Mouse (Mus musculus) limb, embryonic 12.5 days (tissue): ENCODE results near the gene Stk10. TPM values are rescaled to one million over a fixed set of nuclear protein-coding genes. Genes with fewer than 3 reads are reported as not detected.
A peak's percentile ranks its signal among the peaks of the same experiment; 100 is the strongest.

ENCODE experiments used
- ATAC-seq: fragments of 200-750 bp; cut with Nextera tagmentation; 2 replicates; pipeline ENCODE4 v1.8.0; 2017; ENCODE audit warnings: low read depth, moderate TSS enrichment; ENCODE audit not compliant: insufficient number of reproducible peaks, insufficient read depth, low FRiP score, low TSS enrichment
- H3K27ac ChIP-seq: fragments of 300-500 bp; sonication (generic); 2 replicates; pipeline ENCODE4 v1.5.1; 2016; ENCODE audit warnings: mild to moderate bottlenecking, moderate library complexity
- H3K27me3 ChIP-seq: fragments of 300-500 bp; sonication (generic); 2 replicates; pipeline ENCODE4 v1.6.1; 2016; ENCODE audit warnings: mild to moderate bottlenecking, moderate library complexity
- H3K36me3 ChIP-seq: fragments of 300-500 bp; sonication (generic); 2 replicates; pipeline ENCODE4 v1.6.1; 2016; ENCODE audit warnings: mild to moderate bottlenecking, moderate library complexity
- H3K4me1 ChIP-seq: fragments of 300-500 bp; sonication (generic); replicated peaks from 2 replicates; pipeline ENCODE4 v1.6.1; 2016
- H3K4me2 ChIP-seq: fragments of 300-500 bp; sonication (generic); 2 replicates; pipeline ENCODE4 v1.6.1; 2016; ENCODE audit warnings: mild to moderate bottlenecking, moderate library complexity
- H3K4me3 ChIP-seq: fragments of 300-500 bp; sonication (generic); replicated peaks from 2 replicates; pipeline ENCODE4 v1.5.1; 2016; ENCODE audit warnings: mild to moderate bottlenecking
- H3K9ac ChIP-seq: fragments of 300-500 bp; sonication (generic); replicated peaks from 2 replicates; pipeline ENCODE4 v1.6.1; 2016; ENCODE audit warnings: mild to moderate bottlenecking, moderate library complexity
- H3K9me3 ChIP-seq: fragments of 300-500 bp; sonication (generic); 2 replicates; pipeline ENCODE4 v1.6.1; 2016; ENCODE audit warnings: mild to moderate bottlenecking, moderate library complexity
- WGBS: fragments of 180-500 bp; shearing (Covaris S2); methylation state at CpG from one replicate; pipeline ENCODE4 v1.1.7; 2016; 5-methylcytosine and 5-hydroxymethylcytosine counted together
- polyA plus RNA-seq: library from polyadenylated mRNA; unstranded; fragments of >200 nt; fragmentation: Nextera tagmentation; extraction: Ambion mirVana; gene quantifications from 2 replicates; pipeline ENCODE4 v1.2.1, GENCODE M21; 2016

Gene Stk10
- 2.4 and 2.6 TPM in 2 replicates for polyA plus RNA-seq

DNA sequence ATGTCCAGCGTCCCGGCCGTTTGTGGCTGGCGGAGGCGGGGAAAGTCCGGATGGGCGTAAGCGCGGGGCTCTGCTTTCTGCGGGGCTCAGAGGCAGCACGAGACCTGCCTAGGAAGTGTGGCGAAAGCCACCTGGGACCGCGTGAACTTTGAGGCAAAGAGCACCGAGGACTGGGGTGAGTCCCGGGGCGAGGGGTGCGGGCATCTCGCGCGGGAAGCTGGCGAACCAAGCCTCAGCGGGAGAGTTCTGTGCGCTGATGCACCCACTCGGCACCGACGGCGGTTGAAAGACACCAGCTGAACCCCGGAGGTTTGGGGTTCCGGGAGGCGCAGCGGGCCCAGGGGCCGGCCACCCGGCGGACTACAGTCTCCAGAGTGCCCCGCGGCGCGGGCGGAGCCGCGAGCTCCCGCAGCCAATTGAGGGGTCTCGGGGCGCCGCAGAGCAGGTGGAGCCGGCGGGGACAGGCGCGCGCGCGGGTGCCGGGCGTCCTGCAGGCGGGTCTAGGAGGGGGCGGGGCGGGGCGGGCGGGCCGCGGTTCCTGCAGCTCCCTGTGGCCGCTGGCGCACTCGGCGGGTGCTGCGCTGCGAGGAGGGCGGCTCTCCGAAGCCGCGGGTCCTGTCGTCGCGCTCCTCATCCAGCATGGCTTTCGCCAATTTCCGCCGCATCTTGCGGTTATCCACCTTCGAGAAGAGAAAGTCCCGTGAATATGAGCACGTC is at the start of gene Stk10:
TSS of gene Stk10 (plus strand) at position 541 of the 717 bp plus-strand sequence.
- H3K9ac ChIP-seq: peak within 1 kb of the TSS; percentile 67
- H3K9me3 ChIP-seq: no peaks in the 10 kb centered on the region
- peak; percentile 93 for ATAC-seq
- WGBS: under 1% methylated on average over 78 of the region's 82 CpGs
- no peaks in the 10 kb centered on the region for H3K36me3 ChIP-seq
- peak within 1 kb of the TSS; percentile 97 for H3K4me2 ChIP-seq
- peak within 1 kb of the TSS; percentile 71 for H3K4me3 ChIP-seq
- no peak within 1 kb of the TSS for H3K27ac ChIP-seq
- peaks cover 14% of the 10 kb centered on the region; the same call in 1 of the 2 replicates for H3K4me1 ChIP-seq
- peaks cover 43% of the 10 kb centered on the region for H3K27me3 ChIP-seq

DNA sequence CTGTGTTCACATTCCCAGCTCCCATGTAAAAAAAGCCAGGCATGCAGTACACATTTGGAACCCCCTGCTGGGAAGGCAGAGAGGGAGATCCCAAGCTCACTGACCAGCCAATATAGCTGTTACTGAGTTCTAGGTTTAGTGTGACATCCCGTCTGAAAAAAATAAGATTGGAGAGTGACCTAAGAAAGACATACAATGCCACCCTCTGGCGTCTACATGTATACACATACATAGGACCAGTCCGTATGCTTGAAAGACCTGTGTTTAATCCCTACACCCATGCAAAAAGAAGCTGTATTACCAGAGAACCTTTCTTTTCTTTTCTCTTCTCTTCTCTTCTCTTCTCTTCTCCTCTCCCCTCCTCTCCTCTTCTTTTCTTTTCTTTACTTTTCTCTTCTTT is 47.8 kb upstream of the Stk10 start:
- no peak for ATAC-seq
- H3K4me3 ChIP-seq: no peak overlapping the region
- no peak overlapping the region for H3K27ac ChIP-seq
- peaks cover 21% of the 10 kb centered on the region for H3K4me1 ChIP-seq
- no peak overlapping the region for H3K9ac ChIP-seq
- peaks cover 10% of the 10 kb centered on the region for H3K36me3 ChIP-seq
- H3K27me3 ChIP-seq: no peaks in the 10 kb centered on the region
- H3K4me2 ChIP-seq: no peak overlapping the region
- no peaks in the 10 kb centered on the region for H3K9me3 ChIP-seq
- 65% methylated on average over 3 of the region's 3 CpGs for WGBS

DNA sequence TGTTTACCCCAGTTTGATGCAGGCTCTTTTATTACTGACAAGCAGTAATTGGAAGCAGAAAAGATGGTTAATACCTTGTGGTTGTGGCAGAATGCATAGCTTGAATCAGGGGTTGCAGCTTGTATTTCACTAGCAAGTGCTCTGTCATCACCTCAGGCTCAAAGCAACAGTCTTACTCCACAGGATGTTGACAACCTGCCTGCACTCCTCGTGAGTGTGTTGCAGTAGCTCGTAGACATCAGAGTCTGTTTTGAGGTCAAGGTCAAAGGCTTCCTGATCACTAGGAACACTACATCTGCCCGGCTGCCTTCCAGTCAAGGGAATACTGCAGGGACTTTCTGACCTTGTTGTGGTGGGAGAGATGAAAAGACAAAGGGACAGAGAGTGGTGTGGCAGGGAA is 46.5 kb upstream of the Stk10 start:
- Histone ChIP-seq H3K9me3 (no peaks in the 10 kb centered on the region), H3K27ac (no peak overlapping the region), H3K27me3 (no peaks in the 10 kb centered on the region), H3K9ac (no peak overlapping the region), H3K36me3 (peaks cover 10% of the 10 kb centered on the region), H3K4me2 (no peak overlapping the region), H3K4me1 (peaks cover 26% of the 10 kb centered on the region), H3K4me3 (no peak overlapping the region)
- 30% methylated on average over 3 of the region's 3 CpGs for WGBS
- no peak for ATAC-seq

DNA sequence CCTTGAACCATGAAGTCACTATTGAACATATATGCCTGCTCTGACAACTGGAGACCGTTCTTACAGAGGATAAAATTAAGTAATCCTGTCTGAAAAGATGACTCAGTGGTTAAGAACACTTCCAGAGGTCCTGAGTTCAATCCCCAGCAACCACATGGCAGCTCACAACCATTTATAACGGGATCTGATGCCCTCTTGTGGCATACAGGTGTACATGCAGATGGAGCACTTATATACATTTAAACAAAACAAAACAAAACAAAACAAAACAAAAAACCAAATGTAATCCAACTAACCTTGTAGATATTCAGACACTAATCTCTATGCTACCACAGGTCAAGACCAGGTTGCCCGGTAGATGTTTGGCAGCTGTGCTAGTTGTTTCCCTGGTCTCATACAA is 45.6 kb upstream of the Stk10 start:
- H3K9ac ChIP-seq: no peak overlapping the region
- H3K27ac ChIP-seq: no peak overlapping the region
- 94% methylated on average over 3 of the region's 3 CpGs for WGBS
- peaks cover 10% of the 10 kb centered on the region for H3K36me3 ChIP-seq
- no peak for ATAC-seq
- peaks cover 22% of the 10 kb centered on the region for H3K4me1 ChIP-seq
- no peaks in the 10 kb centered on the region for H3K27me3 ChIP-seq
- no peak overlapping the region for H3K4me3 ChIP-seq
- H3K4me2 ChIP-seq: no peak overlapping the region
- no peaks in the 10 kb centered on the region for H3K9me3 ChIP-seq

DNA sequence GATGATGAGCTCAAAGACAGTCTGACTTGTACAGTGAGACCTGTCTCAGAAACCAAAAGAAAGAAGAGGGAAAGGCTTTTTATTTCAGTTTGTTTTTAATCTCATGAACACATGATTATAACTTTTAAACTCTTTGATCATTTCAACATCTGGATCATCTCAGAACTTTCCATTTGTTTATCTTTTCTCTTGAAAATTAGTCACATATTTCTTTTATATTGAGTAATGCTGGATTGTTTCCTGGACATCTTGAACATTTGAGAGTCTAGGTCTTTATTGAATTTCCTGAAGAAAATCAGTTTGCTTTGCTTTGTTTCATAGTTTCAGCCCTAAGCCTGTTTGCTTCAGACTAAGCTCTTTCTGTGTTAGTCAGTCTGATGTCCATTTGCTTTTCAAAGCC is 44.8 kb upstream of the Stk10 start:
- no peak for ATAC-seq
- H3K27ac ChIP-seq: no peak overlapping the region
- peaks cover 10% of the 10 kb centered on the region for H3K36me3 ChIP-seq
- H3K9ac ChIP-seq: no peak overlapping the region
- no peaks in the 10 kb centered on the region for H3K27me3 ChIP-seq
- H3K9me3 ChIP-seq: no peaks in the 10 kb centered on the region
- no peak overlapping the region for H3K4me3 ChIP-seq
- H3K4me1 ChIP-seq: peaks cover 21% of the 10 kb centered on the region
- H3K4me2 ChIP-seq: no peak overlapping the region

DNA sequence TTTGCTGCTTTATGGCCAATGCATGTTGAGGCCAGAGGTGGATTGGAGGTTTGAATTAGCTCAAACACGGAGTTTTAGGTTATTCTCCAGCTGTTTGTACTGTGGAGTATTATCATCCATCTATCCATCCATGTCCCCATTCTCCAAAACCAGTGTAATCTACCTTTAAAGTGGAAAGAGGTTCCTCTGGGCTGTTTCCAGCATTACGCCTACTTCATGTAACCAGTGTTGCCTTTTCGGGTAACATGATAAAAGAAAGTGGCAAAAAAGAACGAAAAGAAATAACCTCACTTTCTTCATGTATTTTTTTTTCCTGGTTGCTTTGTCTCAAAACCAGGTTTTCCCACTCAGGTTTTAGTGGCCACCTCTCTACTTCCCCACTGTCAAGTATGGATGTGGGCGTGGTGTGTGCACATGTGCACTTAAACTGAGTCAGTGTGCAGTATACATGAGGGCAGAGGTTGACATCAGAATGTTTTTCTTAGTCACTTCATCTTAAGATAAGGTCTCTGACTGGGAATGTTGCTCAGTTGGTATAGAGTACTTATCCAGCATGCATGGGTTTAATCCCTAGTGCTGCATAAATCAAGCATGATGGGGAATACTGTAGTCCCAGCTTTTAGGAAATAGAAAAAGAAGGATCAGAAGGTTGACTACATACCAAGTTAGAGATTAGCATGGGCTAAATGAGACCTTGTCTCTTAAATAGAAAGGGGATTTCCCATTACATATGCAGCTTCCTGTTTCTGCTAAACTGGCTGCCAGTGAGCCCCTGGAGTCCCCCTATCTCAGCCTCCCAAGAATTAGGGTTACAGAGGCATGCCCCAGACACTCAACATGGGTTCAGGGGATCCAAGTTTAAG is 44.1 kb upstream of the Stk10 start:
- H3K27me3 ChIP-seq: no peaks in the 10 kb centered on the region
- WGBS: 80% methylated on average over 5 of the region's 5 CpGs
- H3K36me3 ChIP-seq: peaks cover 10% of the 10 kb centered on the region
- H3K4me3 ChIP-seq: no peak overlapping the region
- peaks cover 25% of the 10 kb centered on the region for H3K4me1 ChIP-seq
- no peak overlapping the region for H3K4me2 ChIP-seq
- no peak for ATAC-seq
- H3K9ac ChIP-seq: no peak overlapping the region
- H3K27ac ChIP-seq: no peak overlapping the region
- H3K9me3 ChIP-seq: no peaks in the 10 kb centered on the region

DNA sequence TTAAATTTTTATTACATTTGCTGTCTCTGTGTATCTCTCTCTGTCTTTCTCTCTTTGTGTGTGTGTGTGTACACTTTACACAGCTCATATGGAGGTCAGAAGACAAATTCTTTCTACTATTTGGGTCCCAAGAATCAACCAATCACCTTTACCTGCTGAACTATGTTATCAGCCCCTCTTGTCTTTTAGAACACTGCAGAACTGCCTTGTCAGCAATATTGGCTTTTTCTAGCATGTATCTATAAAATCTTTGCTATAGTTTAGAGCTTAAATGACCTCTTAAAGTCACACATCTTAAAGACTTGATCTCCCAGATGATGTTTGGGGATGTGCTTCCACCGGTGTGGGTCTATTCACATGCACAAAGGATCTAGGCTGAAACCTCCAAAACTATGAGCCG is 42.0 kb upstream of the Stk10 start:
- 99% methylated on average over 2 of the region's 2 CpGs for WGBS
- ATAC-seq: no peak

DNA sequence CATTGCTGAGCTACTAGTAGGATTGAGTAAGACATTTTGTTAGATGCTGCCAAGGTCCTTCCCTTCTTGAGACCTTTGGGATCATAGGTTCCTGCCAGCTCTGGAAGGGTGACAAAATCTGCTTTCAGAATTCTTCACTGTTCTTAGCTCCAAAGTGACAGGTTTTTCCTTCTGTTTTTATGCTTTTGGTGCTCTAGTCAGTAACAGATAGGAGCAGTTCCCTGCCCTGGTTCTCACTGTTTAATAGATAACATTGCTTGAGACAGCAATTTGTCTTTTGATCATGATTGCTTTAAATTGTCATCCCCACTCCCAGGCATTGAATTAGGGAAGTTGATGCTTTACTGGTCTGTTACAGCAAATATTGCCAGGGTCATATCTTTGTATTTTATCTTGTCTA is 39.8 kb upstream of the Stk10 start:
- H3K9me3 ChIP-seq: no peaks in the 10 kb centered on the region
- H3K4me1 ChIP-seq: peaks cover 25% of the 10 kb centered on the region
- H3K27me3 ChIP-seq: no peaks in the 10 kb centered on the region
- no peak overlapping the region for H3K27ac ChIP-seq
- H3K9ac ChIP-seq: no peak overlapping the region
- no peak overlapping the region for H3K4me3 ChIP-seq
- H3K4me2 ChIP-seq: no peak overlapping the region
- ATAC-seq: no peak
- no peaks in the 10 kb centered on the region for H3K36me3 ChIP-seq

More for the DNA sequence above, 42.0 kb upstream of the Stk10 start:
- Histone ChIP-seq H3K27me3 (no peaks in the 10 kb centered on the region), H3K4me2 (no peak overlapping the region), H3K4me3 (no peak overlapping the region), H3K4me1 (peaks cover 25% of the 10 kb centered on the region), H3K9me3 (no peaks in the 10 kb centered on the region), H3K9ac (no peak overlapping the region), H3K36me3 (peaks cover 10% of the 10 kb centered on the region), H3K27ac (no peak overlapping the region)

DNA sequence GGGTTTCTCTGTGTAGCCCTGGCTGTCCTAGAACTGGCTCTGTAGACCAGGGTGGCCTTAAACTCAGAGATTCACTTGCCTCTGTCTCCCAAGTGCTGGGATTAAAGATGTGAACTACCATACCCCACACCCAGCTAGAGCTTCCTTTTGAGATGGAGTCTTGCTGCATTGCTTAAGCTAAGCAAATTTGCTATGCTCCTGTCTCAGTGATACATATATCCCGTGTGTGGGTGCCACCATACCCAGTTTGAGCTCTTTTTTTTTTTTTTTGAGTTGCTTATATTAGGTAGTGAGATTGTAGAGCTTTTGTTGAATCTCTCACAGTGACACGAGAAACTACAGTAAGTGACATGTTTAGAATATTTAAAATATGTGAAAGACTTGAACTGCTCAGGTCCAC is 37.8 kb upstream of the Stk10 start:
- Histone ChIP-seq H3K36me3 (peaks cover 11% of the 10 kb centered on the region), H3K27ac (no peak overlapping the region), H3K4me3 (no peak overlapping the region), H3K27me3 (no peaks in the 10 kb centered on the region), H3K4me1 (0 out of 2 replicates have a peak, but pooled peaks cover 8% of the 10 kb centered on the region), H3K9ac (no peak overlapping the region), H3K9me3 (no peaks in the 10 kb centered on the region), H3K4me2 (no peak overlapping the region)
- 81% methylated on average over 2 of the region's 2 CpGs for WGBS
- ATAC-seq: no peak

DNA sequence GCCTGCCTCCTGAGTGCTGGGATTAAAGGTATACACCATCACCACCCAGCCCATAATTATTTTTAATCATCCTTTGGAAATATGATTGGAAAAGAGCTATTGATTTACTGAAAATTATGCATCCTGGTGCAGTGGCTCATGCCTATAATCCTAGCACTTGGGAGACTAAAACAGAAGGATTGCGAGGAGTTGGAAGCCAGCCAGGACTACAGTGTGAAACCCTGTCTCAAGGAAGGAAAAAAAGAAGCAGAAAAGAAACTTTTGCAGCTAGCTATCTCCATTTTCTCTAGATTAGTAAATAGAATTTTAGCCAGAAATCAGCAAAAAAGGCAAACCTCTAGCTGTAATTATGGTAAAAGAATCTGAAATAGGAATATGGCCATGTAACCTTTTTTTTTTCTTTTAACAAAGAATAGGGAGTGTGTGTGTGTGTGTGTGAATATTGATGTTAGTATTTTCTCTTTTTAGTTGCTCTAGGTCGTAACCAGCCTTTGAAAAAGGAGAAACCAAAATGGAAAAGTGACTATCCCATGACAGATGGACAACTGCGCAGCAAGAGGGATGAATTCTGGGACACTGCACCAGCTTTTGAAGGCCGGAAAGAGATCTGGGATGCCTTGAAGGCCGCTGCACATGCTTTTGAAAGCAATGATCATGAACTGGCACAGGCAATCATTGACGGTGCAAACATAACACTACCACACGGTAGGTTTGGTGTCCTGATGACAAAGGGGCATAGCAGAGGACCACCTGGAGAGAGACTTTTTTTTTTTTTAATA is 34.2 kb upstream of the Stk10 start:
- WGBS: 91% methylated on average over 7 of the region's 7 CpGs
- no peak overlapping the region for H3K4me2 ChIP-seq
- 0 out of 2 replicates have a peak, but pooled peaks cover under 1% of the 10 kb centered on the region for H3K4me1 ChIP-seq

DNA sequence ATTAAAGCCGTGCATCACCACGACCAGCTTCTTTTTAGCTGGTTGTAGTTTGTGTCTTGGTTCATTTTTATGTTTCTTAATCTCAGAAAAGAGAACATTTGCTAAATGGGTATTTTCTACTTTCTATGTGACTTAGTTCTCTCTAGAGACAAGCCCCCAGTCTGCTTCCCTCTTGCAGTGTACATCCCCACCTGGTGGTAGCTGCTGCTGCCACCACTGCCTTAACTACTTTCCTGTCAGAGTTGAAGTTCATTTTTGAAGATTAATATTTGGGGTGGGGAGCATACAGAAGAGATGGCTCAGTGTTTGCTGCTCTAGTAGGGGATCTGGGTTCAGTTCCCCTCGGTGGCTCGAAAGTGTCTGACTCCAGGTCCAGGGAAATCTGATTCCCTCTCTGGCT is 33.2 kb upstream of the Stk10 start:
- Histone ChIP-seq H3K27ac (no peak overlapping the region), H3K4me2 (no peak overlapping the region), H3K27me3 (no peaks in the 10 kb centered on the region), H3K36me3 (peaks cover 42% of the 10 kb centered on the region), H3K9ac (no peak overlapping the region), H3K4me3 (no peak overlapping the region), H3K4me1 (no peaks in the 10 kb centered on the region), H3K9me3 (no peaks in the 10 kb centered on the region)
- no peak for ATAC-seq
- 91% methylated on average over 4 of the region's 4 CpGs for WGBS

More for the DNA sequence above, 34.2 kb upstream of the Stk10 start:
- H3K36me3 ChIP-seq: peaks cover 40% of the 10 kb centered on the region
- H3K27ac ChIP-seq: no peak overlapping the region
- no peak overlapping the region for H3K9ac ChIP-seq
- ATAC-seq: no peak
- no peaks in the 10 kb centered on the region for H3K9me3 ChIP-seq
- no peak overlapping the region for H3K4me3 ChIP-seq
- H3K27me3 ChIP-seq: no peaks in the 10 kb centered on the region
